Mouse (Mus musculus) olfactory bulb, adult 2 months (tissue): Measurements from ENCODE around the gene Klhl36. TPM values are rescaled to one million over a fixed set of nuclear protein-coding genes. Genes with fewer than 3 reads are reported as not detected.

Source experiments
- H3K27ac ChIP-seq: fragments of 200-500 bp; 2 replicates; pipeline ENCODE4 v1.5.1; 2012; ENCODE audit warnings: low read depth, low read length; ENCODE audit not compliant: insufficient read depth
- H3K4me1 ChIP-seq: fragments of 200-500 bp; 2 replicates; pipeline ENCODE4 v1.6.1; 2012; ENCODE audit warnings: low read length; ENCODE audit not compliant: control insufficient read depth, insufficient read depth
- H3K4me3 ChIP-seq: fragments of 200-500 bp; 2 replicates; pipeline ENCODE4 v1.5.1; 2012; ENCODE audit warnings: mild to moderate bottlenecking, low read depth, low read length, moderate library complexity; ENCODE audit not compliant: insufficient read depth
- CTCF ChIP-seq: fragments of 200-500 bp; IDR thresholded peaks from 2 replicates; pipeline ENCODE4 v1.5.1; 2012; ENCODE audit warnings: low read depth, mild to moderate bottlenecking, low read length, moderate library complexity; ENCODE audit not compliant: insufficient read depth
- POLR2A ChIP-seq: fragments of 200-500 bp; IDR thresholded peaks from 2 replicates; pipeline ENCODE4 v1.6.1; 2012; ENCODE audit warnings: mild to moderate bottlenecking, low read depth, low read length, moderate library complexity; ENCODE audit not compliant: insufficient read depth
- WGBS: fragments of 180-500 bp; shearing (Covaris S2); methylation state at CpG from one replicate; pipeline ENCODE4 v1.1.7; 2018; 5-methylcytosine and 5-hydroxymethylcytosine counted together
- polyA plus RNA-seq: library from polyadenylated mRNA; stranded (reverse); fragments of >200 nt; gene quantifications from 2 replicates; pipeline ENCODE4 v1.2.4, GENCODE M21; 2012; ENCODE audit warnings: low replicate concordance; ENCODE audit not compliant: missing spikeins, insufficient read depth, insufficient read length

The Klhl36 gene
- polyA plus RNA-seq, 1 experiment: not detected

DNA sequence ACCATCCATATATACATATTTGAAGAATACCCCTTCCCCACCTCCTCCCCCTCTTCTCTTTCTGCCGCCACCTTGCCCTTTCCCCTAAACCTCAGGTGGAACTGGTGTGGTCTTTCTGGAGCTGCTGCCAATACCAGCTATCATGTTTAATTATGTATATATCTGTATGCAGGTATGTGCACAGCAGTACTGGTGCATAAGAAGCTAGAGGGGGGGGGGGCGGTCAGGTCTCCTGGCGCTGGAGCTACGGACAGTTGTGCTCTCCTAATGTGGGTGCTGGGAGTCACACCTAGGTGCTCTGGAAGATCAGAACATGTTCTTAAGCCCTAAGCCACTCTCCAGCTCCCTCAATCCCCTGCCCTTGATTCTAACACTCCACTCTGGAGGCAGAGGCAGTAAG is 35.0 kb downstream of the Klhl36 start:
- Histone ChIP-seq H3K4me1 (no peaks in the 10 kb centered on the region), H3K27ac (no peak overlapping the region), H3K4me3 (no peak overlapping the region)
- 87% methylated on average over 4 of the region's 4 CpGs for WGBS
- TF ChIP-seq CTCF (no peak), POLR2A (no peak)

GRCm38 (mm10) chr8:119897933-119898332 is 35.9 kb downstream of the Klhl36 start:
- no peak overlapping the region for H3K4me3 ChIP-seq
- no peak overlapping the region for H3K27ac ChIP-seq
- 56% methylated on average over 13 of the region's 13 CpGs for WGBS
- H3K4me1 ChIP-seq: no peaks in the 10 kb centered on the region
- TF ChIP-seq POLR2A (no peak), CTCF (no peak)

DNA sequence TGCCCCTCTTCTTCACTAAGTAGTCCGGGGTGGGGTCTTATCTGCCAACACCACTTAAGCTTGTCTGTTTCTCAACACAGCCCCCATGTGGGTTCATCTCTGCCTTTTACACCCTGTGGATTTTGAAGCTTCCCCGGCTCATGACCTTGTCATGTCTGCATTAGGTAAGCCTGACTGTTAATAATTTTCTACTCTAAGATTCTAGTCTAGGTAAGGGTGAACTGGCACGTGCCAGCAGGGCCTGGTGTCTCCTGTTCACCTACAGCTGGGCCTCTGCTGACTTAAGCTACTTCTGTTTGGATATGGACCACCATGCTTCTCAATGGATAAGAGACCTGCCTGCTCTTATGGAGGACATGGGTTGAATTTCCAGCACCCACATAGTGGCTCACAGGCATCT is 39.3 kb downstream of the Klhl36 start:
- Histone ChIP-seq H3K4me1 (no peaks in the 10 kb centered on the region), H3K4me3 (no peak overlapping the region), H3K27ac (no peak overlapping the region)
- TF ChIP-seq POLR2A: no peak
- no peak for TF ChIP-seq CTCF
- 89% methylated on average over 3 of the region's 3 CpGs for WGBS

GRCm38 (mm10) chr8:119901952-119902351 is 39.9 kb downstream of the Klhl36 start:
- H3K27ac ChIP-seq: no peak overlapping the region
- H3K4me3 ChIP-seq: no peak overlapping the region
- H3K4me1 ChIP-seq: no peaks in the 10 kb centered on the region
- TF ChIP-seq POLR2A (no peak), CTCF (no peak)
- 85% methylated on average over 8 of the region's 8 CpGs for WGBS

- 71% methylated on average over 12 of the region's 12 CpGs for WGBS
- Histone ChIP-seq H3K4me1 (no peaks in the 10 kb centered on the region), H3K4me3 (no peak overlapping the region), H3K27ac (no peak overlapping the region)
- TF ChIP-seq POLR2A (no peak), CTCF (no peak)
Measured at GRCm38 (mm10) chr8:119904323-119904911, 42.4 kb downstream of the Klhl36 start.

- WGBS: 19% methylated on average over 13 of the region's 13 CpGs
- TF ChIP-seq CTCF (no peak), POLR2A (no peak)
- H3K27ac ChIP-seq: peak within 1 kb of the TSS; percentile 85
- peaks cover 8% of the 10 kb centered on the region for H3K4me1 ChIP-seq
- H3K4me3 ChIP-seq: peak within 1 kb of the TSS; percentile 94
Measured at GRCm38 (mm10) chr8:119909944-119910546, 48.0 kb downstream of the Klhl36 start, which contains the start of gene Usp10. Gene Usp10, plus strand, starts transcription at chr8:119910360.

GRCm38 (mm10) chr8:119910547-119911257 is 48.6 kb downstream of the Klhl36 start, which contains the start of gene Gm20388:
Gene Gm20388, plus strand, starts transcription at chr8:119910841.
- peak; percentile 78 for TF ChIP-seq POLR2A
- no peak for TF ChIP-seq CTCF
- peak within 1 kb of the TSS; percentile 85 for H3K27ac ChIP-seq
- peak within 1 kb of the TSS; percentile 94 for H3K4me3 ChIP-seq
- WGBS: under 1% methylated on average over 97 of the region's 97 CpGs
- H3K4me1 ChIP-seq: peaks cover 10% of the 10 kb centered on the region

DNA sequence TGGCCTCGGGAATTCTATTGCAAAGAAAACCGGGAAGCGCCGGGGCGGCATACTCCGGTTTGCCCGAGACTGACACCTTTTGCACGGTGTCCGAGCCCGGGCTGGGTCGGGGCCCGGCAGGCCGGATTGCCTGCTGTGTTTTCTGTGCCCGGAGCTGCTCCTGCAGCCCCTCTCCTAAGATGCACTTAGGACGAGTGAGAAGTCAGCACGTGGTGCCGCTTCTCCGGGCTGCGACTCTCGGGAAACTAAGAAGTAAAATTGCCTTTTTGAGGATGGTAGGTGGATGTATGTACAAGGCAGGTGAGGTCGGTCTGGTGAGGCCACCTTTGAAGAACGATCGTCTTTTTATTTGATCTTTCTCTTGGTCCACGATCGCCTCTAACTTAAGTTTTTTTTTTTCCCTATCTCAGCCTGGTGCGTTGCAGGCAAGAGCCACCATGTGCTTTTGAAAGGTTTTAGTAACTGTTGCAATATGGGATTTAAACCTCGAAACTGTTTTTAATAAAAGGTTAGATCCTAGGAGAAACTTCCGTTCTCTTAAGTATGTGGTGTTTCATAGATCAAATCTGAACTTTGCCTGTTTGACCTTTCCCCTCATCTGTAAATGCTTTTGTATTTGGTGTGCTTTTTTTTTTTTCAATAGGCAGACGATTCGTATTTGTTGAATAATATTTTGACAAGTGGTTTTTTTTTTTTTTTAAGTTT is 49.3 kb downstream of the Klhl36 start:
- H3K4me3 ChIP-seq: peak overlapping the region; percentile 94
- TF ChIP-seq POLR2A (no peak), CTCF (no peak)
- peaks cover 15% of the 10 kb centered on the region for H3K4me1 ChIP-seq
- WGBS: 2% methylated on average over 30 of the region's 30 CpGs
- peak overlapping the region; percentile 16; the same call in 1 of the 2 replicates for H3K27ac ChIP-seq
